Mouse (Mus musculus): Measurements from ENCODE around the gene Eif2ak4. TPM values are rescaled to one million over a fixed set of nuclear protein-coding genes. Genes with fewer than 3 reads are reported as not detected.

Gene Eif2ak4
- polyA plus RNA-seq, 2 experiments: 3.7 to 6.3 TPM

DNA sequence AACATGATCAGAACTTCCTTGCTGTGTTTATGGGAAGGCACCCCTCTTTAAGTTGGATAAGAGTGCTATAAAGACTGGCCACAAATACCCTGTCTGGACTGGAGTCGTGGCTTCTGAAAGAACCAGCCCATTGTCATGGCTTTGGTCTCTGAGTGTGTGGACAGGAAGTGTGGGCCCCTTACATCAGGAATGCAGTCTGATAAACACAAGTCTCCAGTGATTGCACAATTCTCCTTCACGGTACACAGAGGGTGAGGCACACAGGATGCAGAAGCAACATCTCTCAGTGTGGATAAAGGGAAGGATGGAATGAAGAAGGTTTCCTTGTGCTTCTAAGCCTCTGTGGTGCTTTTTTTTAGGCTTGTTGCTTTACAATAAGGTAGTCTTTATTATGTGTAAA, 133.8 kb downstream of the Eif2ak4 start:
- WGBS (ENCODE audit: insufficient replicate concordance): 2% methylated on average over 2 of the region's 2 CpGs
- TF ChIP-seq EP300 (IDR thresholded peaks at IDR 0.05; ENCODE audit: low read depth) (no peak), CTCF (IDR thresholded peaks at IDR 0.05; ENCODE audit: low read depth) (no peak)
- H3K4me2 ChIP-seq (ENCODE audit: low read depth): no peak overlapping the region
- no peak for DNase-seq (ENCODE audit: low read depth in 3 of 3, low spot score in 3 of 3)
- ATAC-seq (ENCODE audit: insufficient read depth): 0 out of 2 replicates have a peak, but pooled peaks have one; percentile 35
- H3K9ac ChIP-seq (replicated peaks): no peak overlapping the region
- no peak overlapping the region for H3K4me3 ChIP-seq (ENCODE audit: insufficient read depth in 1 of 2, low read depth in 2 of 2, low read length in 2 of 2)
- no peak overlapping the region for H3K27ac ChIP-seq
- H3K4me1 ChIP-seq (replicated peaks; ENCODE audit: control insufficient read depth in 2 of 2, insufficient read depth in 2 of 2, low read length in 1 of 2): peaks cover 0 to 14% of the 10 kb centered on the region in 2 experiments; a peak in 2 of 4 replicates
- no peaks in the 10 kb centered on the region for H3K27me3 ChIP-seq (ENCODE audit: control insufficient read depth, insufficient read depth, low read length)
- H3K9me3 ChIP-seq (ENCODE audit: control insufficient read depth, low read length): no peaks in the 10 kb centered on the region
- no peaks in the 10 kb centered on the region for H3K36me3 ChIP-seq (replicated peaks; ENCODE audit: control insufficient read depth, insufficient read depth, low read depth)

DNA sequence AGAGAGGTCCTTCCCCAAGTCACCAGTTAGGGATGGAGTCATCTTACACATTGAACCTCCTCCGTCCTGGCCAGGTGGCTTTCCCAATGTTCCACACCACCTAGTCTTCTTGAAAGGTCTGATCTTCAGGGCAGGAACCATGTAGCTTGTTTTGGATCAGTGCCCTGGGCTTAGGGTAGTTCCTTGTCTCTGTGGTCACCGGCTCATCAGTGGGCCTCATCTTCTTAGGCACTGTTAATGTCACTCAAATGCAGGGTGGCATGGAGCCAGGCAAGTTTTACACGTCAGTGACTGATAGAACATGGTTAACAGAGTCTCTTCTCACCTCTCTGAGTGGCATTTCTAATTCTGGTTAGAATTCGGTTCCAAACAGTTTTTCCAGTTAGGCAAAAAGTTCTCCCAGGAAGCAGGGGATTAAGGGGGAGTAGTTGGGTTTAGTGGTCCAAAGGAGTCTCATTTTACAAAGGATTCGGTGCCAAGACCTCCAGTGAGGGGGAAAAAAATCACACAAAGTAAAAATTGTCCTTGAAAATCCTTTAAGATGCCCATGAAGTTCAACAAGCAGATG, 134.8 kb downstream of the Eif2ak4 start:
- no peak overlapping the region for H3K27ac ChIP-seq
- H3K4me3 ChIP-seq (ENCODE audit: insufficient read depth in 1 of 2, low read depth in 2 of 2, low read length in 2 of 2): no peak overlapping the region
- H3K9me3 ChIP-seq (ENCODE audit: control insufficient read depth, low read length): no peaks in the 10 kb centered on the region
- no peaks in the 10 kb centered on the region for H3K27me3 ChIP-seq (ENCODE audit: control insufficient read depth, insufficient read depth, low read length)
- no peak overlapping the region for H3K9ac ChIP-seq (replicated peaks)
- no peaks in the 10 kb centered on the region for H3K36me3 ChIP-seq (replicated peaks; ENCODE audit: control insufficient read depth, insufficient read depth, low read depth)
- ATAC-seq (ENCODE audit: insufficient read depth) (no peak), DNase-seq (ENCODE audit: low read depth in 3 of 3, low spot score in 3 of 3) (no peak)
- 49% methylated on average over 5 of the region's 5 CpGs for WGBS (ENCODE audit: insufficient replicate concordance)
- no peak overlapping the region for H3K4me2 ChIP-seq (ENCODE audit: low read depth)
- TF ChIP-seq CTCF (IDR thresholded peaks at IDR 0.05; ENCODE audit: low read depth) (no peak), EP300 (IDR thresholded peaks at IDR 0.05; ENCODE audit: low read depth) (no peak)
- H3K4me1 ChIP-seq (replicated peaks; ENCODE audit: control insufficient read depth in 2 of 2, insufficient read depth in 2 of 2, low read length in 1 of 2): peaks cover 0 to 14% of the 10 kb centered on the region in 2 experiments; a peak in 2 of 4 replicates

- ATAC-seq (ENCODE audit: insufficient read depth): no peak
Observed at GRCm38 (mm10) chr2:118524811-118525210, 136.4 kb downstream of the Eif2ak4 start.

More at GRCm38 (mm10) chr2:118524811-118525210, 136.4 kb downstream of the Eif2ak4 start:
- no peaks in the 10 kb centered on the region for H3K36me3 ChIP-seq (replicated peaks; ENCODE audit: control insufficient read depth, insufficient read depth, low read depth)
- 48% methylated on average over 3 of the region's 3 CpGs for WGBS (ENCODE audit: insufficient replicate concordance)
- H3K9me3 ChIP-seq (ENCODE audit: control insufficient read depth, low read length): no peaks in the 10 kb centered on the region
- H3K9ac ChIP-seq (replicated peaks): no peak overlapping the region
- H3K4me2 ChIP-seq (ENCODE audit: low read depth): no peak overlapping the region
- H3K27me3 ChIP-seq (ENCODE audit: control insufficient read depth, insufficient read depth, low read length): no peaks in the 10 kb centered on the region
- no peak overlapping the region for H3K27ac ChIP-seq
- H3K4me3 ChIP-seq (ENCODE audit: insufficient read depth in 1 of 2, low read depth in 2 of 2, low read length in 2 of 2): no peak overlapping the region
- peaks cover 0 to 14% of the 10 kb centered on the region in 2 experiments; a peak in 2 of 4 replicates for H3K4me1 ChIP-seq (replicated peaks; ENCODE audit: control insufficient read depth in 2 of 2, insufficient read depth in 2 of 2, low read length in 1 of 2)
- DNase-seq (ENCODE audit: low read depth in 3 of 3, low spot score in 3 of 3): no peak
- no peak for TF ChIP-seq CTCF (IDR thresholded peaks at IDR 0.05; ENCODE audit: low read depth)
- no peak for TF ChIP-seq EP300 (IDR thresholded peaks at IDR 0.05; ENCODE audit: low read depth)

Other genes starting within 250 kb of the Eif2ak4 start
- gene Fsip1, start 131.7 kb upstream of the Eif2ak4 start, polyA plus RNA-seq (2012; rRNA removed): 0.08 and 0.09 TPM in 2 replicates
- gene Fsip1, start 131.7 kb upstream of the Eif2ak4 start, polyA plus RNA-seq (2014; fragmentation: Nextera tagmentation; extraction: Ambion mirVana): 0.06 and 0.14 TPM in 2 replicates
- gene Gpr176, start 15.2 kb upstream of the Eif2ak4 start, polyA plus RNA-seq (2012; rRNA removed): 0.09 and 0.12 TPM in 2 replicates
- gene Gpr176, start 15.2 kb upstream of the Eif2ak4 start, polyA plus RNA-seq (2014; fragmentation: Nextera tagmentation; extraction: Ambion mirVana): 0.11 and 0.29 TPM in 2 replicates
- 46.6 and 59.2 TPM in 2 replicates for gene Srp14, start 91.1 kb downstream of the Eif2ak4 start, polyA plus RNA-seq (2012; rRNA removed)
- 93.7 and 102 TPM in 2 replicates for gene Srp14, start 91.1 kb downstream of the Eif2ak4 start, polyA plus RNA-seq (2014; fragmentation: Nextera tagmentation; extraction: Ambion mirVana)
- 0.82 and 0.87 TPM in 2 replicates for gene Bmf, start 161.1 kb downstream of the Eif2ak4 start, polyA plus RNA-seq (2012; rRNA removed)
- 0.69 and 0.70 TPM in 2 replicates for gene Bmf, start 161.1 kb downstream of the Eif2ak4 start, polyA plus RNA-seq (2014; fragmentation: Nextera tagmentation; extraction: Ambion mirVana)
- 26.0 and 33.6 TPM in 2 replicates for gene Bub1b, start 209.6 kb downstream of the Eif2ak4 start, polyA plus RNA-seq (2012; rRNA removed)
- gene Bub1b, start 209.6 kb downstream of the Eif2ak4 start, polyA plus RNA-seq (2014; fragmentation: Nextera tagmentation; extraction: Ambion mirVana): 40.2 and 46.6 TPM in 2 replicates

All from liver, embryonic 14.5 days (tissue).